Mouse (Mus musculus) left cerebral cortex, postnatal 4 days (tissue): ENCODE measurements around the gene Ppp1r15b. TPM values are rescaled to one million over a fixed set of nuclear protein-coding genes. Genes with fewer than 3 reads are reported as not detected.

Experiments used
- DNase-seq: peaks from one replicate; pipeline ENCODE4 v3.0.0-alpha.2; 2022
- intact Hi-C: fragments of 180-260 bp; cut with DNase I; formaldehyde crosslinking; loops from one replicate; pipeline ENCODE4 v1.15.1; 2025
- total RNA-seq, 2 experiments: library from RNA; stranded (reverse); gene quantifications; 2 replicates each; pipeline ENCODE4 v1.2.3; 2021

Gene Ppp1r15b
- total RNA-seq, 2 experiments from 2014 or later = 44.0 to 45.4 TPM

DNA sequence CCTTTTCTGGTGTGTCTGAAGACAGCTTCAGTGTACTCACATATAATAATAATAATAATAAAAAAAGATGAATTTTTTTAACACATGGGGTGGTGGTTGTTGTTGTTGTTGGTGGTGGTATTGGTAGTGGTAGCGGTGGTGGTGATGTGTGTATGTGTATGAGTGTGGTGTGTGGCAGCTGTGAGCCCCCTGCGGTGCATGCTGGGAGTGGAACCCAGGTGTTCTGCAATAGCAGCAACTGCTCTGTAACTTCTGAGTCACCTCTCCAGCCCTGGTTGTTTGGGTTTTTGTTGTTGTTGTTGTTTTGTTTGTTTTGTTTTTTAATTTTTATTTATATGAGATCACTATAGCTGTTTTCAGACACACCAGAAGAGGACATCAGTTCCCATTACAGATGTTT lies 19.6 kb downstream of the Ppp1r15b start:
- intact Hi-C loops = no loop called here
- DNase-seq = no peak

DNA sequence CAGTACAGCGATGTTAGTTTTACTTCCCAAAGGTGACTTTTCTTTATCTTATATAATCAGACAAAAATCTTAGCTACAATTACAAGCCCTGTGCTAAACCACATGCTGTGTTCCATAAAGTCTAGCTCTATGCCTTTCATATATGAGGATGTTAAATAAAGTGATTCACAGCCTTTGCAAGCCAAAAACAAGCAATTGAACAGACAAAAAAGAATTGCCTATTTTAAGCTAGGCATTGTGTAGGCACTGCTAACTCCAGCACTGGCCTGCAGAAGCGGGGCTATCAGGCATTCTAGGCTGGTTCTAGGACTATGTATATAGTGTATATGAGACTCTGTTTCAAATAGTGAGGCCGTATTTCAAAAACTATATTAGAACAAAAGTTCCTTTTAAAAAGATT lies 21.3 kb downstream of the Ppp1r15b start:
- no peak for DNase-seq
- intact Hi-C loops = no loop called here

- intact Hi-C loops = no loop called here
- no peak for DNase-seq
Observed at GRCm38 (mm10) chr1:133155270-133155669, 24.3 kb downstream of the Ppp1r15b start.

DNA sequence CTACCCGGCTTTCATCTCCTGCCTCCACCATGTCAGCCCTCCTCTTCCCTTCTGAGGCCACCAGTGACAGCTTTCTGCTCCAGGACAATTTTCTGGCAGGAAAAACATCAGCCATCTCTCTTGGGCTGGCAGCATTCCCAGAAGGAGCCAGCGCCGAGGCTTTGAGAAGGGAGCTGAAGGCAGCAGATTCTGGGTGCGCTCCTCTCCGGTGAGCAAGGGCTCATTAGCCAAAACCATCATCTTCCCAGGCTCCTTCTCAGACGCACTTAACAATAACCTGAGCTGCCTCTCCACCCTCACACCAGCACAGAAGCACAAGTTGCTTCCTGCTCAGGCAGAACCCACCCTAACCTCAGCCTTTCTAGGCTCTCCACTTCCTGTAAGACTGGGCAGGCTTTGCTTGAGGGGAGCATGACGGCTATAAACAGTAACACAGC lies 28.2 kb downstream of the Ppp1r15b start:
- intact Hi-C loops = no loop called here
- peak; percentile 60 for DNase-seq

DNA sequence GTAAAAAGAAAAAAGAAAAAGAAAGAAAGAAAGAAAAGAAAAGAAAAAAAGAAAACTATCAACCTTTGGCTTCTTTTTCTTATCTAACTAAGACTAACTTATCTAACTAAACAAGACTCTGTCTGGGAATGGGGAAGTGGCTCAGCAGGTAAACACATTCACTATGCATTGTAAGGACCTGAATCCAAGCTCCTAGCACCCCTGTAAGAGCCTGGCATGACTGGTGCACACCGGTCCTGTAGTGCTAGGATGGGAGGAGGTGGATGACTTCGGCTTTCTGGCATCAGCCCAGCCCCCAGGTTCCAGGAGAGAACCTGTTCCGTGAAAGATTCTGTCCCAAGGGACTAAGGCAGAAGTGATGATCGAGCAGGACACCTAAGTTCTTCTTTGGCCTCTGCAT lies 30.6 kb downstream of the Ppp1r15b start:
- DNase-seq = no peak
- intact Hi-C loops = no loop called here

DNA sequence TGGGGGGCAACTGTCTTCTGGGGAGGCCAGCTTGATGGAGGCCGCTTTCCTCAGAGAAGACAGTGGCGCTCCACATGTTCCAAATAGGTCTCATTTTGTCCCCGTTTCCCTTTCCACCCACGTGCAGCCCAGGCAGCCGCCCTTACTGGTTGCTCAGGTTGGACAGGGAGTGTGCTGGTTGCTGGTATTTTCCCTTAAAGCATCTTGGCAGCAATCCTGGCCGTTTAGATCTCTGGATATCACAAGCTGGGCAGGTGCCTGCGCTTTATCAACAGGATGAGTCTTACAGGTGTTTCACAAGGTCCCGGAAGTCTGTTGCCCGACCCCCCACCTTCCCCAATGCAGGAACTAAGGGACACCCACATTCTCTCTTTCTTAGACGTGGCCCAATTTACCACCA lies 31.1 kb downstream of the Ppp1r15b start:
- intact Hi-C loops = no loop called here
- no peak for DNase-seq

- no peak for DNase-seq
- intact Hi-C loops = no loop called here
Observed at GRCm38 (mm10) chr1:133162981-133163380, 32.0 kb downstream of the Ppp1r15b start.

DNA sequence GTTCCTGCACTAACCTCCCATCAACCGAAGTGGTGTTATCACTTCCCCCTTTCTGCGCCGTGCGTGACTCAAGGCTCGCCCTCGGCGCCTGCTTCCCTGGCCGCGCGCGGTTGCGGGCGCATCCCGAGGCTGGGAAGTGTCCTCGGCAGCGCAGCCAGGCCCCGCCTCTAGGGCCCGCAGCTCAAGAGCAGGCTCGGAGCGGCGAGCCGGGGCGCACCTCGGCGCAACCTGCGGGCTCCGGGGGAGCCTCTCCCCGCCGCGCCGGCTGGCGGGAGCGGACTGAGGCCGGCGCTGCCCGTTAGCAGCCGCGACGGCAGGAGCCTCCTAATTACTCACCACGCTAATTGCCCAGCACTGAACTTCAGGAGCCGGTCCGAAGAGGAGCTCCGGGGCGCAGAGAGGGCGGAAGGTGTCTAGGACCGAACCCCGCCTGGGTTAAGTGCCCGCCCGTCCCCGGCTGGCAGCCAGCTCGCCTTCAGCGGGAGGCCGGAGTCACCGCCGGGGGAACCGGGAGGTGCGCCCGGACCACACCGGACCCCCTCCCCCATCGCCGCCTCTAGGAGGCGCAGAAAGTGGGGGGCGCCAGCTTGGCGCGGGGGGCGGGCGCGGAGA lies 33.0 kb downstream of the Ppp1r15b start, which contains the start of gene Plekha6:
TSS of gene Plekha6 (plus strand) at position 391 of the 612 bp plus-strand sequence.
- DNase-seq = peak; percentile 33
- intact Hi-C loops = no loop called here

DNA sequence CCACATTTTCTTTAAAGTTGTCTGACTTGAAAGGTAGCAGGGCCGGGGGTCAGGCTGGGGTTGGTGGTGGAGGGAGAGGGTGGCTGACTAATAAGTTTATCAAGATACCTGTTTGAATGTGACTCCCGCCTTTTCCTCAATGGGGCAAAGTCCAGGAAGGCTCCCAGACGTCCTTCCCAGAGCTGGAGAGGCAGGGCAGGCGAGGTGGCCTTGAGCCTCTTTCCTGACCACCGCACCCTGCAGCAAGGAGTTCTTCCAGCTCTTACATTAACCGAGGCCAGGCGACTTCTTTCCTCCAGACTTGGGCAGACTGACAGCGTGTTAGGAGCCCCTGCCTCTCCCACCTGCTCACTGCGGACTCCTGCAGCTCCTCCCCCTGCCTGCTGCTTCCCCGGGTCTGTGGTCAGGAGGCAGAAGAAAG lies 33.7 kb downstream of the Ppp1r15b start:
- intact Hi-C loops = no loop called here
- DNase-seq = peak; percentile 41

DNA sequence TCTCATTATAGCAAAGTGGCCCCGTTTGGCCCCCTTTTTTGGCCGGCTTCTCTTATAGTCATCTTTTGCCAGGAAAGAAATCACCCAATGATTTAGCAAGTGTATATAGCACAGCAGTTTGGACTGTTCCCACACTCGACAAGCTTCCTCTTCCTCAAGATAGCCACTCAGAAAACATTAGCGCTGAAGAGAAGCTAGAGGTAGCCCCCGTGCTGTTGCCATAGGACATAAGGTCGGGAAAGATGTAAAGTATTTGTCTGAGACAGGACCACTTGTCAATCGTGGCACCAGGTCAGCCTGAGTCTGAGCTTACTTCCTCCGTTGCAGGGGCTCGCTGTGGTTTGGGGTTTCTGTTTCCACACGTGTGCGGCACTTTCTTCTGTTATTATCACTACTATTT lies 34.2 kb downstream of the Ppp1r15b start:
- intact Hi-C loops = no loop called here
- DNase-seq = no peak

GRCm38 (mm10) chr1:133168318-133169060 lies 37.5 kb downstream of the Ppp1r15b start:
- intact Hi-C loops = no loop called here
- no peak for DNase-seq

GRCm38 (mm10) chr1:133170196-133170595 lies 39.3 kb downstream of the Ppp1r15b start:
- intact Hi-C loops = no loop called here
- DNase-seq = no peak

DNA sequence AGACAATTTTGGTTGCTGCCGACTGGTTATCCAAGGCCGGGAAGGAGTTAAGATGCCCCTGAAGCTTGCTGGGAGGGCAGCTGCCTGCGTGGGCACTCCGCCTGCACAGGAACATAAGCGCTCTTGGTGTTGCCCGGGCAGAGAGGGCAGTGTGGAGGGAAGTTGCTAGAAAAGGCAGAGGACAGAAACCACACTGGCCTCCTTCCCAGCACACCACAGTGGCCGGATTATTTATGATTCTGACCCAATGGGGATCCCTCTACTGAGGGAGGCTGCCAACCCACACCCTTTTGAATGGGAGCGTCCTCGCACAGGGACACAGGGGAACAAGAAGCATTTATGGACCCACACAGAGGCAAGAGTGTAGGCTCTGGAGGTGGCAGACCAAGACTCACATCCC lies 40.4 kb downstream of the Ppp1r15b start:
- peak; percentile 58 for DNase-seq
- intact Hi-C loops = no loop called here

DNA sequence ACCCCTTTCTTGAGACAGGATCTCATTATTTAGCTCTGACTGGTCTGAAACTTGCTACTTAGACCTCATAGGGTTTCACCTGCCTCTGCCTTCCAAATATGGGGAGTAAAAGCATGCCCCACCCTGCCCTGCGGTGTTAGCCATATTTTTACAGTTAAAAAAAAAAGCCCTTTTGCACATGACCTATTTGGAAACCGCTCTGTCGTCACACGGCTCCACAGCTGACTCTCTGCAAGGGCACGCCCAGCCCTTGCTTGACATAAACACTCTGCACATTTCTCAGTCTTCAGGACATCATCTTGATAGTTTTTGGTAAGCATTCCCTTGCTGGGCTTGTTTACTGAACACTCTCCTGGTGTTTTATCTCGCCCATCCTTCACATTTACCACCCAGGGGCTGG lies 44.2 kb downstream of the Ppp1r15b start:
- no peak for DNase-seq
- intact Hi-C loops = loop anchor here (5.0 kb wide), 2 partner anchors 177 to 437 kb away; partner anchors contain the start of genes Ren1 and Snrpe

GRCm38 (mm10) chr1:133177480-133178172 lies 46.7 kb downstream of the Ppp1r15b start:
- DNase-seq = peak; percentile 74
- intact Hi-C loops = loop anchor here (2.0 to 5.0 kb wide), 3 partner anchors 131 to 435 kb away; partner anchors contain the start of genes Golt1a, Ren1 and Snrpe

GRCm38 (mm10) chr1:133178732-133179440 lies 47.9 kb downstream of the Ppp1r15b start:
- DNase-seq = peak; percentile 93
- intact Hi-C loops = loop anchor here (2.0 to 5.0 kb wide), 3 partner anchors 130 to 433 kb away; partner anchors contain the start of genes Golt1a, Ren1 and Snrpe

GRCm38 (mm10) chr1:133181072-133182015 lies 50.4 kb downstream of the Ppp1r15b start:
- peak; percentile 94 for DNase-seq
- intact Hi-C loops = loop anchor here (10.0 kb wide), 1 partner anchor 83 kb away; no protein-coding TSS in a partner anchor

DNA sequence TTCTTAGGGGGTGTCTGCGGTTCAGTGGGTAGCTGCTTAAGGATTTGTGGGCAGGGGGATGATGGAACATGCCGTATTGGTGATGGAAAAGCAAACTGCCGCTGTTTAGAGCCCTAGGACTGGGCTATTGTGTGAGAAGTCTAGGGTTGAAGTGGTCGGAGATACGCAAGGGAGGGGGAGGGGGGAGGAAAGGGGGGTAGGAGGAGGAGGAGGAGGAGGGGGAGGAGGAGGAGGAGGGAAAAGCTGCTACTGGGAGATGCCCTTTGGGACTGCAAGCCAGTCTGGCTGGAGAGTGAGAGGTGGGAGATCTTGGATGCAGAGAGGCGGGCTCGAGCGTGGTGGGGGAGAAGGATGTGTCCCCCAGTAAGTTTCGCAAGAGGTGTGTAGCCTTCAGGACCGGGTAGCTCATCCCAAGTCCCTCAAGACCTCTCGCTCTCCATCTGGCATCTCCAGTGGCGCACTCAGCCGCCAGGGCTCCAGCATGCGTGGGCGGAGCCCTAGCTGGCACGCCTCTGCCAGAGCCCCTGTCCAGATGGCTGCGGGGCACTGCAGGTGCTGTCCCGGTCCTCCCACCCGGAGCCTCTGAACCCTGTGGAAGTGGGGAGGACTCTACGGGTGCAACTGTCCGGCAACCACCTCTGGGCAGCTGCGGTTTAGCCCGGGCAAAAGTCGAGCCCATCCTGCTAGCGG lies 51.2 kb downstream of the Ppp1r15b start:
- peak; percentile 89 for DNase-seq
- intact Hi-C loops = loop anchor here (10.0 kb wide), 1 partner anchor 83 kb away; no protein-coding TSS in a partner anchor

DNA sequence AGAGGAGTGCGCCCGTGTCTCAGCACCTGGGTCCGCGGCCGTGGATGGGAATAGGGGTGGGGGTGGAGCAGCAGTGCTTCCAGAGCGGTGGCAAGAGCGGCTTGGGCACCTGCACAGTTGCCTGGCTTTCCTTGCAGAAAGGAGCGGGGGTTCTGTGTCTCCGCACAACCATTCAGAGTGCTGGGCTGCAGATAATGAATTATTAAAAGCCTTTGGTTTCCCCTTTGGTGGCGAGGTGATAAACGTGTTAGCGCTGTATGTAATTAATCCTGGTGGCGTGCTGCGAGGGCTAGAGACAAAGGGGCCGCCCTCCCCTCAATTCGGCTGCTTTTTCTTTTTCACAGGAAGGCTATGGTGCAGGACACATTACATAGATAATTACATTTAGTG lies 51.8 kb downstream of the Ppp1r15b start:
- DNase-seq = no peak
- intact Hi-C loops = loop anchor here (10.0 kb wide), 1 partner anchor 82 kb away; no protein-coding TSS in a partner anchor
